Mouse (Mus musculus) testis, postnatal 10 days (tissue): ENCODE data around the gene Tex52.

ENCODE experiments used
- DNase-seq: peaks from one replicate; pipeline ENCODE4 v3.0.0; 2021; ENCODE audit warnings: low spot score

Tex52 gene

GRCm38 (mm10) chr6:128375192-128375591, at the start of gene Tex52, which contains the start of gene Gm44596:
TSS of gene Tex52 (plus strand) at chr6:128375456.
TSS of gene Gm44596 (plus strand) at chr6:128375503.
- no peak for DNase-seq

GRCm38 (mm10) chr6:128334397-128335124, 40.7 kb upstream of the Tex52 start:
- peak; percentile 88 for DNase-seq

GRCm38 (mm10) chr6:128337467-128337866, 37.8 kb upstream of the Tex52 start:
- no peak for DNase-seq

GRCm38 (mm10) chr6:128338876-128339275, 36.4 kb upstream of the Tex52 start:
- no peak for DNase-seq

- DNase-seq = no peak
These were observed 33.1 kb upstream of the Tex52 start for GRCm38 (mm10) chr6:128341956-128342723.

- no peak for DNase-seq
These were observed 29.6 kb upstream of the Tex52 start for GRCm38 (mm10) chr6:128345623-128346022.

- DNase-seq = no peak
These were observed 28.5 kb upstream of the Tex52 start for GRCm38 (mm10) chr6:128346782-128347181.

- DNase-seq = no peak
These were observed 25.5 kb upstream of the Tex52 start for GRCm38 (mm10) chr6:128349711-128350110.

GRCm38 (mm10) chr6:128354140-128354539, 21.1 kb upstream of the Tex52 start:
- no peak for DNase-seq

GRCm38 (mm10) chr6:128355201-128355681, 20.0 kb upstream of the Tex52 start:
- DNase-seq = peak; percentile 66

GRCm38 (mm10) chr6:128355726-128356416, 19.4 kb upstream of the Tex52 start, which contains the start of gene Tulp3:
TSS of gene Tulp3 (minus strand) at chr6:128355851.
- peak; percentile 99 for DNase-seq

GRCm38 (mm10) chr6:128358999-128359398, 16.3 kb upstream of the Tex52 start:
- peak; percentile 79 for DNase-seq

GRCm38 (mm10) chr6:128361901-128362300, 13.4 kb upstream of the Tex52 start:
- DNase-seq = no peak

- DNase-seq = peak; percentile 91
These were observed 12.8 kb upstream of the Tex52 start, which contains the start of the genes Rhno1 and Foxm1 for GRCm38 (mm10) chr6:128362381-128363006. TSS of gene Rhno1 (minus strand) at chr6:128362911. TSS of gene Foxm1 (plus strand) at chr6:128362967.

- no peak for DNase-seq
These were observed 12.0 kb upstream of the Tex52 start for GRCm38 (mm10) chr6:128363007-128363825.

GRCm38 (mm10) chr6:128364721-128365120, 10.5 kb upstream of the Tex52 start:
- DNase-seq = no peak

GRCm38 (mm10) chr6:128366466-128366865, 8.8 kb upstream of the Tex52 start:
- no peak for DNase-seq

- no peak for DNase-seq
These were observed 5.2 kb upstream of the Tex52 start for GRCm38 (mm10) chr6:128370040-128370439.

GRCm38 (mm10) chr6:128376371-128377085, 1.3 kb downstream of the Tex52 start:
- DNase-seq = no peak

- no peak for DNase-seq
These were observed 4.4 kb downstream of the Tex52 start for GRCm38 (mm10) chr6:128379636-128380035.
